Mouse (Mus musculus) liver, embryonic 11.5 days (tissue): ENCODE results near the gene Dapp1. TPM values are rescaled to one million over a fixed set of nuclear protein-coding genes. Genes with fewer than 3 reads are reported as not detected.

Experiments
- ATAC-seq: fragments of 200-750 bp; cut with Nextera tagmentation; replicated peaks from 2 replicates; pipeline ENCODE4 v1.8.0; 2017; ENCODE audit warnings: moderate number of reproducible peaks, mild to moderate bottlenecking, moderate TSS enrichment, moderate library complexity; ENCODE audit not compliant: low FRiP score
- DNase-seq: peaks from one replicate; pipeline ENCODE4 v3.0.0-alpha.2; 2017; ENCODE audit warnings: low spot score
- H3K27ac ChIP-seq: fragments of 300-500 bp; sonication (generic); 2 replicates; pipeline ENCODE4 v1.5.1; 2014; ENCODE audit warnings: mild to moderate bottlenecking, low read depth, low read length, control low read depth
- H3K27me3 ChIP-seq: fragments of 300-500 bp; sonication (generic); replicated peaks from 2 replicates; pipeline ENCODE4 v1.6.1; 2014; ENCODE audit warnings: low read length, mixed read lengths; ENCODE audit not compliant: control insufficient read depth, insufficient read depth
- H3K36me3 ChIP-seq: fragments of 300-500 bp; sonication (generic); 2 replicates; pipeline ENCODE4 v1.6.1; 2014; ENCODE audit warnings: mild to moderate bottlenecking, low read length, moderate library complexity, mixed read lengths; ENCODE audit not compliant: control insufficient read depth, insufficient read depth
- H3K4me1 ChIP-seq: fragments of 300-500 bp; sonication (generic); replicated peaks from 2 replicates; pipeline ENCODE4 v1.6.1; 2014; ENCODE audit warnings: low read length, mixed read lengths; ENCODE audit not compliant: control insufficient read depth, insufficient read depth
- H3K4me2 ChIP-seq: fragments of 300-500 bp; sonication (generic); 2 replicates; pipeline ENCODE4 v1.6.1; 2014; ENCODE audit warnings: mild to moderate bottlenecking, control low read depth, moderate library complexity
- H3K4me3 ChIP-seq: fragments of 300-500 bp; sonication (generic); 2 replicates; pipeline ENCODE4 v1.5.1; 2014; ENCODE audit warnings: low read depth, low read length, control low read depth
- H3K9ac ChIP-seq: fragments of 300-500 bp; sonication (generic); 2 replicates; pipeline ENCODE4 v1.6.1; 2014; ENCODE audit warnings: low read depth, low read length, control low read depth
- H3K9me3 ChIP-seq: fragments of 300-500 bp; sonication (generic); 2 replicates; pipeline ENCODE4 v1.6.1; 2016; ENCODE audit warnings: low read length, inconsistent platforms, mixed read lengths; ENCODE audit not compliant: control insufficient read depth
- WGBS: fragments of 180-500 bp; shearing (Covaris S2); extraction: QIAGEN DNeasy Blood & Tissue Kit; methylation state at CpG from one replicate; pipeline ENCODE4 v1.1.7; 2014; 5-methylcytosine and 5-hydroxymethylcytosine counted together
- polyA plus RNA-seq: library from polyadenylated mRNA; unstranded; fragments of >200 nt; fragmentation: Nextera tagmentation; extraction: Ambion mirVana; gene quantifications from 2 replicates; pipeline ENCODE4 v1.2.1, GENCODE M21; 2014

Dapp1 gene
- polyA plus RNA-seq, 1 experiment from 2014 or later = 35.5 TPM

DNA sequence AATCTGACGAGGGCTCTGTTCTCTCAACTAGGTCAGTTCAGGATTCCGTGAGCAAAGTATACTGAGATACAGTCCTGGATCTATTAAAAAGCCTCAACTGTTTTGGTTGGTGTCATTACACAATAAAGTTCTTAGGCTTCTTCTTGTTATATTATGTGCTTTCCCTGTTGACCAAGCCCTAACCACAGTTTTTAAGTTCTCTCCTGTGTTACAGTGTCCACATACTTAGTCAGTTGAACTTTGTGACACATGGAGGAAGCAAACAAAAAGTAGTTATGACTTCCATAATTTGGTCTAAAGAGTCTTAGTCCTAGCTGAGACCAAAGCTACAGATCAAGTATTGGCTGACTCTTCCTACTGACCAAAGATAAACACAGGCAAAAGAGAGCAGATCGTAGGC is 34.5 kb downstream of the Dapp1 start:
- no peaks in the 10 kb centered on the region for H3K9me3 ChIP-seq
- peaks cover 48% of the 10 kb centered on the region for H3K4me1 ChIP-seq
- no peak overlapping the region for H3K9ac ChIP-seq
- no peaks in the 10 kb centered on the region for H3K36me3 ChIP-seq
- H3K27me3 ChIP-seq = no peaks in the 10 kb centered on the region
- no peak overlapping the region for H3K4me2 ChIP-seq
- ATAC-seq (no peak), DNase-seq (no peak)
- H3K4me3 ChIP-seq = no peak overlapping the region
- WGBS = 74% methylated on average over 3 of the region's 3 CpGs
- H3K27ac ChIP-seq = no peak overlapping the region

GRCm38 (mm10) chr3:137943737-137944154 is 37.6 kb downstream of the Dapp1 start:
- no peak overlapping the region for H3K4me3 ChIP-seq
- ATAC-seq (peak; percentile 54), DNase-seq (no peak)
- no peaks in the 10 kb centered on the region for H3K36me3 ChIP-seq
- H3K4me2 ChIP-seq = 0 out of 2 replicates have a peak overlapping the region, but pooled peaks have one; percentile 11
- 0 out of 2 replicates have a peak overlapping the region, but pooled peaks have one; percentile 19 for H3K27ac ChIP-seq
- 32% methylated on average over 6 of the region's 6 CpGs for WGBS
- H3K4me1 ChIP-seq = peaks cover 43% of the 10 kb centered on the region
- no peaks in the 10 kb centered on the region for H3K27me3 ChIP-seq
- H3K9me3 ChIP-seq = no peaks in the 10 kb centered on the region
- H3K9ac ChIP-seq = no peak overlapping the region

DNA sequence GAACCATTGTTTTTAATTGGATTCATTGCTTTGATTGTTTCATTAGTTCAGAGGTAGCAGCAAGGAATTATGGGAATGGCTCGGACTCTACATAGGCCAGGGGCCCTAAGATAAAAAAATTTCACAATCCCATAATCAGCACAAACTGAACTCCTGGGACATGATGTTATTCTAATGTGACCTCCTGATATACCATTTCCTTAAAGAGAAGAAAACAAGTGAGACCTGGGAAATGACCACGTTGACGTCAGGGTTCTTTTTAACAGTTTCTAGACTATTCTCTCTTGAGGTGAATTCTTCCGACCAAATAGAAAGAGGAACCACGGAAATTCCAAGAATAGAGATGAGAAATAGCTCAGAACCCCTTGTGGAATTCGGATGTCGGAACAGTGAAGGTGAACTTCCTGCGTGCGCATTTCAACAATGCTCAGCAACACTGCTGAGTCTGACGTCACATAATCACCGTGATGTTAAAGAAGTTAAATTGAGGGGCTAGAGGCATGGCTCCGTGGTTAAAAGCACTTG is 39.2 kb downstream of the Dapp1 start:
- 77% methylated on average over 12 of the region's 12 CpGs for WGBS
- Histone ChIP-seq H3K9me3 (no peaks in the 10 kb centered on the region), H3K4me3 (no peak overlapping the region), H3K4me1 (peaks cover 36% of the 10 kb centered on the region), H3K4me2 (no peak overlapping the region), H3K36me3 (no peaks in the 10 kb centered on the region), H3K27me3 (no peaks in the 10 kb centered on the region), H3K9ac (no peak overlapping the region), H3K27ac (no peak overlapping the region)
- ATAC-seq = no peak
- DNase-seq = no peak

DNA sequence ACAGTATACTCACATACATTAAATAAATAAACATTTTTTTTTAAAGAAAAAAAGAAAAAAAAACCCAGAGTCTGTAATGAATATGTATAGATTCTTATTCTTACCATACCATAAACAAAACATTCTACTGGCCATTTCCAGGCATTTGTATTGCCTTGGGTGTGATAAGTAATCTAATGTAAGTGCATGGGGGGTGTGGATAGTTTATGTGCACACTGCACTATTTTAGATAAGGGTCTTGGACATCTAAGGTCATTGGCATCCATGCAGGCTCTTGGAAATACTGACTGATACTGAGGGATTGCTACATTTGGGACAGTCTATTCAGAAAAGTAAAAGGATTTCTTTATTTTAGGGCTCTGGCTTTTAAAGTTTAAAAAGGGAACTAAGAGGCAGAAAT is 39.8 kb downstream of the Dapp1 start:
- H3K9me3 ChIP-seq = no peaks in the 10 kb centered on the region
- H3K27me3 ChIP-seq = no peaks in the 10 kb centered on the region
- no peak overlapping the region for H3K4me3 ChIP-seq
- peaks cover 36% of the 10 kb centered on the region for H3K4me1 ChIP-seq
- ATAC-seq = peak; percentile 52; the same call in 1 of the 2 replicates
- no peaks in the 10 kb centered on the region for H3K36me3 ChIP-seq
- no peak overlapping the region for H3K9ac ChIP-seq
- DNase-seq = no peak
- H3K4me2 ChIP-seq = no peak overlapping the region; the same call in 1 of the 2 replicates
- H3K27ac ChIP-seq = no peak overlapping the region

DNA sequence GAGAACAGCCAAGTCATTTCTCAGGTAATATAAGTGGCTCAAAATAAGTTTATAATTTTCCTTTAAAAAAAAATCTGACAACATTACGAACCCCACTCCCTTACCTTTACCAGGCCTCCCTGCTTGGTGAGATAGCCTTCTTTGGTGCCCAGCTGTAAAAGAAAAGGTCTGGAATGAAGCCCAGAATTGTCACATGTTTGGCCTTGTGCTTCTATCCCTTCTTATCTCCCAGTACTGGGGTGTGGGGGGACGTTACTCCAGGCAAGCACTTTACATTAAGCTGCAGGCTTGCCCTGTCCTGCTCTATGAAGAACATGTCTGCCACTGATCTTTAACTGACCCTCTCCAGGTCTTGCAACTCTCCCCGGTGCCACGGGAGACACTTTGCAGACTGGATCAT is 40.6 kb downstream of the Dapp1 start:
- Histone ChIP-seq H3K4me3 (no peak overlapping the region), H3K36me3 (no peaks in the 10 kb centered on the region), H3K9me3 (no peaks in the 10 kb centered on the region), H3K4me1 (peaks cover 36% of the 10 kb centered on the region), H3K27me3 (no peaks in the 10 kb centered on the region), H3K27ac (peak overlapping the region; percentile 3; the same call in 1 of the 2 replicates), H3K9ac (no peak overlapping the region), H3K4me2 (peak overlapping the region; percentile 21; the same call in 1 of the 2 replicates)
- 43% methylated on average over 4 of the region's 4 CpGs for WGBS
- DNase-seq (no peak), ATAC-seq (peak; percentile 75)

- Histone ChIP-seq H3K4me3 (no peak overlapping the region), H3K9ac (no peak overlapping the region), H3K27me3 (no peaks in the 10 kb centered on the region), H3K9me3 (no peaks in the 10 kb centered on the region), H3K27ac (no peak overlapping the region), H3K4me1 (peaks cover 25% of the 10 kb centered on the region), H3K4me2 (peak overlapping the region; percentile 13; the same call in 1 of the 2 replicates), H3K36me3 (peaks cover 3% of the 10 kb centered on the region; the same call in 1 of the 2 replicates)
- 54% methylated on average over 6 of the region's 6 CpGs for WGBS
- ATAC-seq (0 out of 2 replicates have a peak, but pooled peaks have one; percentile 41), DNase-seq (no peak)
Measured at GRCm38 (mm10) chr3:137938608-137939007, 42.7 kb downstream of the Dapp1 start.

GRCm38 (mm10) chr3:137936541-137936940 is 44.8 kb downstream of the Dapp1 start:
- WGBS = 58% methylated on average over 6 of the region's 6 CpGs
- Histone ChIP-seq H3K27ac (no peak overlapping the region), H3K27me3 (no peaks in the 10 kb centered on the region), H3K4me2 (no peak overlapping the region), H3K4me3 (no peak overlapping the region), H3K9ac (no peak overlapping the region), H3K36me3 (peaks cover 10% of the 10 kb centered on the region; the same call in 1 of the 2 replicates), H3K4me1 (peaks cover 13% of the 10 kb centered on the region), H3K9me3 (no peaks in the 10 kb centered on the region)
- DNase-seq (no peak), ATAC-seq (no peak)

DNA sequence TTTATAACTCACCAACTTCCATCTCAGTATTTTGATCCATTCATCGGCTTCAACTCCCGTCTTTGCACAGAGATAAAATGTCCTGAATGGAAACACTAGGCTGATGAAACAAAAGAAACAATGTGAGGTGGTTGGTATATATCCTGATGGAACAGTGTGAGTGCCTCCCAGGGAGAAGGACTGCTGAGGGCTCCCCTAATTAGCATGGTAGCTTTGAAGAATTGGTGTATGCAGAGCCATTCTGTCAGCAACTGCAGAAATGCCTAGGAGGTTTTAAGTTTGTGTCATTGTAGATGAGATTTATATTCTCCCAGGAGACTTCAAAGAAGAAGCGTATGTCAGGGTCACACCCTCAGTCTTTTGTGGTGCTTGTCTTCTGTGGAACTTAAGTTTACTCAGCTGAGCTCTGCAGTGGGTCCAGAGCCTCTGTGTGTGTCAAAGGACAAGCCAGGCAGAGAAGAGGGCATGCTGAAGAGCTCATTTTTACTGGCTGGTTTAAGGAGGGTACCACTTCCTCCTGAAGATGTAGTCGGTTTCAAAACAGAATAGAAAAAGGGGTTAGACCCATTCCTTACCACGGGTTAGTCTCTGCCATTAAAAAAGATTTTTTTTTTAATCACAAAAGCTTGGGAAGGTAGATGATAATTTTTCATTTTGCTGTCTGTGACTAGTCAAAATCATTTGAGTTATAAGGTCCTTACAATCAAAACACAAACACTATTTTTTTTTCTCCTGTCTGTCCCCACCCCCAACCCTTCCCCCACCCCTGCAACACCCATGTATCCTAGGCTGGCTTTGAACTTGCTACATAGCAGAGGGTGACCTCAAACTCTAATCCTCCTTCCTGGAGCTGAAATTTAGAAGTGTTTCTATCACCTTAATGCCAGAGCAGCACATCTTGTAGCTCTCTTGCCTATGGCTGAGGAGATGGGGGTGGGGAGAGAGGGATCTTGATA is 45.5 kb downstream of the Dapp1 start:
- WGBS = 67% methylated on average over 5 of the region's 5 CpGs
- Histone ChIP-seq H3K36me3 (peaks cover 13% of the 10 kb centered on the region; the same call in 1 of the 2 replicates), H3K9ac (no peak overlapping the region), H3K9me3 (no peaks in the 10 kb centered on the region), H3K27ac (no peak overlapping the region), H3K27me3 (no peaks in the 10 kb centered on the region), H3K4me3 (no peak overlapping the region), H3K4me2 (no peak overlapping the region), H3K4me1 (peaks cover 7% of the 10 kb centered on the region)
- no peak for ATAC-seq
- no peak for DNase-seq
